Mouse (Mus musculus) forebrain, embryonic 13.5 days (tissue): ENCODE results near the gene Ppp2r2d. TPM values are rescaled to one million over a fixed set of nuclear protein-coding genes. Genes with fewer than 3 reads are reported as not detected.

ENCODE experiments used
- ATAC-seq: fragments of 200-750 bp; cut with Nextera tagmentation; 2 replicates; pipeline ENCODE4 v1.8.0; 2017
- H3K27ac ChIP-seq: fragments of 300-500 bp; sonication (generic); 2 replicates; pipeline ENCODE4 v1.5.1; 2015; ENCODE audit warnings: inconsistent platforms, mild to moderate bottlenecking, moderate library complexity
- H3K27me3 ChIP-seq: fragments of 300-500 bp; sonication (generic); 2 replicates; pipeline ENCODE4 v1.6.1; 2015; ENCODE audit warnings: mild to moderate bottlenecking, inconsistent platforms
- H3K36me3 ChIP-seq: fragments of 300-500 bp; sonication (generic); 2 replicates; pipeline ENCODE4 v1.6.1; 2015; ENCODE audit warnings: mild to moderate bottlenecking, inconsistent platforms; ENCODE audit not compliant: poor library complexity, severe bottlenecking
- H3K4me1 ChIP-seq: fragments of 300-500 bp; sonication (generic); 2 replicates; pipeline ENCODE4 v1.6.1; 2015; ENCODE audit warnings: inconsistent platforms
- H3K4me2 ChIP-seq: fragments of 300-500 bp; sonication (generic); 2 replicates; pipeline ENCODE4 v1.6.1; 2015; ENCODE audit warnings: inconsistent platforms, mild to moderate bottlenecking, moderate library complexity
- H3K4me3 ChIP-seq: fragments of 300-500 bp; sonication (generic); 2 replicates; pipeline ENCODE4 v1.5.1; 2015; ENCODE audit warnings: mild to moderate bottlenecking, inconsistent platforms
- H3K9ac ChIP-seq: fragments of 300-500 bp; sonication (generic); 2 replicates; pipeline ENCODE4 v1.6.1; 2015; ENCODE audit warnings: mild to moderate bottlenecking, inconsistent platforms
- H3K9me3 ChIP-seq: fragments of 300-500 bp; sonication (generic); replicated peaks from 2 replicates; pipeline ENCODE4 v1.6.1; 2016; ENCODE audit warnings: inconsistent platforms
- WGBS: fragments of 180-500 bp; shearing (Covaris S2); methylation state at CpG from one replicate; pipeline ENCODE4 v1.1.7; 2015; 5-methylcytosine and 5-hydroxymethylcytosine counted together
- polyA plus RNA-seq: library from polyadenylated mRNA; unstranded; fragments of >200 nt; fragmentation: Nextera tagmentation; extraction: Ambion mirVana; gene quantifications from 2 replicates; pipeline ENCODE4 v1.2.1, GENCODE M21; 2015

Ppp2r2d gene
- 45.1 and 49.7 TPM in 2 replicates for polyA plus RNA-seq

DNA sequence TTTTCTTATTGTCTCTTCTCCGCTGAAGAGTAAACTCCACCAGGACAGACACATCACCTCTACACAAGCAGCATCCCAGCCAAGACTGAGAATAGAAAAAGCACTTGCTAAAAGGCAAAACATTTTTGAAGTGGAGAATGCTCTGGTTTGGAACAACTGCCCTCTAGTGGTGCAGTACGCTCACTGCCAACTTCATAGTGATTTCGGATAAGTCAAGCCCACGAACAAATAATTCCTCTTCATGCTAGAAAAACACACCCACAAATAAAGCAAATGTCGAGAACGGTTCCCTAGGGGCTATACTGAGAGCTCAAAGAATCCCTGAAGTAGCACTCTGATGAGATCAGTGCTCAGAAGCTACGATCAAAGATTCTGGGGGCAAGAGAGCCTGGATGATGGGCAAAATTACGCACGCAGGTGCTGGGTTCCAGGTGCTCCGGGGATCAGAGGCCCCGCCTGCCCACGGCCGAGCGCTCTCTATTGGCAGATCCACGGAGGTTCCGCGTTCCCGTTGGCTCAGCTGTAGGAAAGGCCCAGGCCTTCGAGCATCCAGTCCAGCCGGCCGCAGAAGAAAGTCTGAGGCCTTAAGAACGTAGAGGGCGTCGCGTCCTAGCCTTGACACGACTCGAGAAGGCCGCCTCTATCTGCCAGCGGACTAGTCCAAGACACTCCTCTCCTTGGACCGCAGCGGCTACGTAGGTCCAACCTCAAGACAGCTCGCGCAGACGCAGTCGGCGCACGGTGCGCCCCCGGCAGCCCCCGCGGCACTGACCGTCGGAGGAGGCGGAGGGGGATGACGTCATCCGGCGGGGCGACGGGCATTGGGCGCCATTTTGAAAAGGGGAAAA lies at the start of gene Ppp2r2d, which contains the start of gene Mapk1ip1:
Gene Ppp2r2d (plus strand): TSS at position 536 of the 848 bp plus-strand sequence.
Gene Mapk1ip1 (minus strand): TSS at position 730 of the 848 bp plus-strand sequence.
- ATAC-seq = peak; percentile 95
- no peaks in the 10 kb centered on the region for H3K27me3 ChIP-seq
- H3K4me1 ChIP-seq = peaks cover 58% of the 10 kb centered on the region
- H3K9ac ChIP-seq = peak within 1 kb of the TSS; percentile 95
- peaks cover 12% of the 10 kb centered on the region; the same call in 1 of the 2 replicates for H3K36me3 ChIP-seq
- H3K9me3 ChIP-seq = no peaks in the 10 kb centered on the region
- H3K27ac ChIP-seq = peak within 1 kb of the TSS; percentile 95
- WGBS = under 1% methylated on average over 39 of the region's 51 CpGs
- H3K4me2 ChIP-seq = peak within 1 kb of the TSS; percentile 97
- H3K4me3 ChIP-seq = peak within 1 kb of the TSS; percentile 98

DNA sequence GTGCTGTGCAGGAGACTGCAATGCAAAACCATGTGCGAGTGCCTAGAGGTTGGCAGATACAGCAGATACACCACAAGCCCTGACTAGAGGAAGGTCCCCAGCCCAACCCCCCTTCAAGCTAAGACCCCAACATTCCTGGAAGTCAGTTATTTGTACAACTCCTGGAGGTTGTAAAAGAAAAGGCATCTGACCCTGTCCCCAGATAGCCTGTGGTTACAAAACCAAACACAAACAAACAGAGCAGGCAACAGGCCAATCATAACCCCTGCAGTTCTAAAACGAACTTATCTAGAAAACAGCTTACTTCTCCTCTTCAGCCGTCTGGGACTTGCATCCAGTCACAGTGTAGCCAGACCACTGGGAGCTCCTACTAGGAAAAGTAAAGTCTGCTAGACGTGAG lies 42.5 kb upstream of the Ppp2r2d start:
- Histone ChIP-seq H3K9me3 (peaks cover 14% of the 10 kb centered on the region), H3K4me3 (no peak overlapping the region), H3K4me2 (no peak overlapping the region), H3K27me3 (no peaks in the 10 kb centered on the region), H3K9ac (no peak overlapping the region), H3K36me3 (no peaks in the 10 kb centered on the region), H3K4me1 (no peaks in the 10 kb centered on the region), H3K27ac (no peak overlapping the region)
- no peak for ATAC-seq
- WGBS = 58% methylated on average over 4 of the region's 4 CpGs

DNA sequence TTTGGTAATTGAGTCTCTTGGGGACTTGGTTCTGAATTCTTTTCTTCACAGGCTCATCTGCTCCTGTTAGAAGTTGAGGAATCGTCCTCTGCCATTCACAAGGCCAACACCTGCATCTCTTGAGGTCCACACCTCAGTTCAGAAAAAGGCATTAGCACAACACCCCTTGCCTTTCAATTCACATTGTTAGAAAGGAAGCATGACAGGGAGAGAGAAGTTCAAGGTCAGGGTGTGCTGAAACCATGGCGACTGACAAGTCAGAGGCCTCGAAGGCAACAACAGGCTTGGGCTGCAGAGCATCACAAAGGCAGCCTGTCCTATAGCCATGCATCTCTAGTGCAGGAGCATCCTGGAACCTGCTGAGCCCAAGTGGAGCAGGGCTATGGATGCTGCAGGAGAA lies 38.7 kb upstream of the Ppp2r2d start:
- no peak for ATAC-seq
- Histone ChIP-seq H3K9me3 (peaks cover 14% of the 10 kb centered on the region), H3K36me3 (no peaks in the 10 kb centered on the region), H3K27ac (no peak overlapping the region), H3K9ac (no peak overlapping the region), H3K4me1 (no peaks in the 10 kb centered on the region), H3K4me2 (no peak overlapping the region), H3K27me3 (no peaks in the 10 kb centered on the region), H3K4me3 (no peak overlapping the region)
- 91% methylated on average over 3 of the region's 3 CpGs for WGBS

DNA sequence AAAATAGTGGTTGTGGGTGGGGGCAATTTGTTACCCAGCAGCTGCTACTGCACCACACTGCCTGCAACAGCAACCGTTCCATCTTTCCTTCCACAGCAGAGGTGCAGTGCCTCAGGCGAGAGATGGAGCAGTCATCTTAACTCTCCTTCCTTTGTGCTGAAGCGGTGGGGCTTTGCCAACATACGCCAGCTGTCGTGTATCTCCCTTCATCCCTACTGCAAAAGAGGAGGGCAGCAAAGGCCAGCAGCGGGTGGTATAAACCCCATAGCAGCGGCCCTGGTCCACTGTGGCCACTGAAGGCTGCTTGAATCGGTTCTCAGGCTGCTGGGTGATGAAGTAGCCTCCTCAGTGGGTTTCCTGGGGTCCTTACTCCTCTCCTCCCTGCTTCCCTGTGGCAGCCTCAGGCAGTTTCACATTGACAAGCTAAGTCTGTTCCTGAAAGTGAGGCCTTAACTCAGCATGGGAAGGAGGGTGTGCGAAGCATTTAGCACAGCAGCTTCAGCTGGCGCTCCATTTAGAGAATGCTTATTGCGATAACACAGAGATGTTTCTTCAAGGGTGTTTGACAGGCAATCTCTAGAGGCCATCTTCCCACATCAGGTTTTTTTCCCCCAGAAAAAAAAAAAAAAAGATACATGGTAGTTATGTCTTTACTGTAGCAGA lies 32.5 kb upstream of the Ppp2r2d start:
- H3K27me3 ChIP-seq = no peaks in the 10 kb centered on the region
- no peaks in the 10 kb centered on the region for H3K36me3 ChIP-seq
- peaks cover 4% of the 10 kb centered on the region; the same call in 1 of the 2 replicates for H3K4me1 ChIP-seq
- H3K27ac ChIP-seq = no peak overlapping the region
- no peaks in the 10 kb centered on the region for H3K9me3 ChIP-seq
- ATAC-seq = no peak
- no peak overlapping the region for H3K9ac ChIP-seq
- no peak overlapping the region for H3K4me3 ChIP-seq
- H3K4me2 ChIP-seq = no peak overlapping the region
- WGBS = 66% methylated on average over 11 of the region's 11 CpGs

DNA sequence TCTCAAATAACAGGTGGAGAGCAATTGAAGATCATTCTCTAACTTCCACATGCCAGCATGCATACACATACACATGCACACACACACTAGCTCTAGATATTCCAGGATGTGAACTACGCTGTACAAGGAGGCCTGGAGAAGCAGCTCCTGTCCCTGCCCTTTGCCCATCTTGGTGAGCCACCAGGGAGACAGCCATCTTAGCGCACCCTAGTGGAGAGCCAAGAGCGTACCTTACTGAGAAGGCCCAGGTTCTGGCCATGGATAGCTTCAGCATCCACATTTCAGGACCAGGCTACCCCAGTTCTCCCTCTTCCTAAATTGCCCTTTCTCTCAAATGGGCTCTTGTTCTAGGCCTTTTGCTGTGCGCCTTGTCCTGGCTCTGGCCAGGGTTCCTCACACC lies 27.6 kb upstream of the Ppp2r2d start:
- WGBS = 56% methylated on average over 4 of the region's 4 CpGs

DNA sequence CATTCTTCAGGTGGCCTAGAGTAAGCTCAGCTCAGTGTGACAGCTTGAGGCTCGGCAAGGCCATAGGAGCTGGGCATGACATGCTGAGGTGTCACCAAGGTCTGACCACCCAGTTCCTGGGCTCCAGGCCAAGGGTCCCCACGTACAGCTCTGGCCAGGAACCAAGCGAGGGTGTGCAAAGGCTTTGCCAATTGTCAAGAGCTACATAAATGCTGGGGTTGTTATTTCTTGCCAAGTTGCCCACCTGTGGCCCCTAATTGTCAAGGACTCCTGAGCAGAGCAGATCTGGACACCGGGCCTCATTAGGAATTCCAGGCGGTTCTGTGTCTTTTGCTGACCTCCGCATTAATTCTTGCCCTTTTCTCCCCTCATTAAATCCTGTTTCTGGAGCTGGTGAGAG lies 21.5 kb upstream of the Ppp2r2d start:
- H3K4me1 ChIP-seq = no peaks in the 10 kb centered on the region
- 68% methylated on average over 6 of the region's 6 CpGs for WGBS
- H3K9ac ChIP-seq = no peak overlapping the region
- H3K4me2 ChIP-seq = no peak overlapping the region
- H3K4me3 ChIP-seq = no peak overlapping the region
- no peak overlapping the region for H3K27ac ChIP-seq
- 0 out of 2 replicates have a peak, but pooled peaks cover 3% of the 10 kb centered on the region for H3K27me3 ChIP-seq
- H3K9me3 ChIP-seq = no peaks in the 10 kb centered on the region
- ATAC-seq = no peak
- H3K36me3 ChIP-seq = no peaks in the 10 kb centered on the region

More for the DNA sequence above, 27.6 kb upstream of the Ppp2r2d start:
- H3K27ac ChIP-seq = no peak overlapping the region
- no peaks in the 10 kb centered on the region for H3K27me3 ChIP-seq
- no peaks in the 10 kb centered on the region for H3K9me3 ChIP-seq
- H3K9ac ChIP-seq = no peak overlapping the region
- H3K4me1 ChIP-seq = peaks cover under 1% of the 10 kb centered on the region; the same call in 1 of the 2 replicates
- no peak overlapping the region for H3K4me3 ChIP-seq
- ATAC-seq = no peak
- H3K4me2 ChIP-seq = no peak overlapping the region
- no peaks in the 10 kb centered on the region for H3K36me3 ChIP-seq

DNA sequence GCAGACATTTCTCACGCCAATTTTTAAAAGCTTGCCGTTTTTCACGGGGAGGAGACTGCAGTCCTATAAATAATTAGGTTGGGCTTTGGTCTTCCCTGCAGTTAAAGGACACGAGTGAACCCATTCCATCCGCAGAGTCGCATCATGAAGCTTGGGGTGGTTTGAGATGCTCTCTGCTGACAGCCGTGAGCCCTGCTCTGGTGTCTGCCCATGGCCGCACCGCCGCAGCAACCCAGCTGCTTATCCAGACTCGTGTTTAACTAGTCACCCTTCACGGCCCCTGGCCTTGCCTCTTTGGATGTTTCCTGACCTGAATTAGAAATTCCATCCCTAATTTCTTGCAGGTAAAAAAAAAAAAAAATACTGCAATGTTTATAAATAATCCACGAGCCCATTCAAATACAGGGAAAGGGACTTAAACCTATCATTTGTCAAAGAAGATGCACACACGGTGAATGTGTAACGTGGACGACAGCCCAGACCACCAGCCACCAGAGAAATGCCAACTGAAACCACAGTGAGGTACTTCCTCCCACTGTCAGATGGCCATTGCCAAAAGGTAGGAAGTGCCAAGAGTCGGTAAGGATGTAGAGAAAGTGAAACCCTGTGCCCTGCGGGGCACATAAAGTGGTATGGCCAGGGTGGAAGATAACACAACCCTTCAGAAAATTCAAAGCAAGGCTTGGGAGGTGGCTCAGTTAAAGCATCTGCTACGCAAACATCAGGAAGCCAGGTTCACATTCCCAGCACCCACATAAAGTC lies 20.7 kb upstream of the Ppp2r2d start:
- H3K27me3 ChIP-seq = 0 out of 2 replicates have a peak, but pooled peaks cover 3% of the 10 kb centered on the region
- H3K9ac ChIP-seq = no peak overlapping the region
- no peak overlapping the region for H3K27ac ChIP-seq
- H3K4me2 ChIP-seq = no peak overlapping the region
- WGBS = 87% methylated on average over 19 of the region's 19 CpGs
- no peaks in the 10 kb centered on the region for H3K36me3 ChIP-seq
- no peaks in the 10 kb centered on the region for H3K4me1 ChIP-seq
- ATAC-seq = no peak
- H3K4me3 ChIP-seq = no peak overlapping the region
- H3K9me3 ChIP-seq = no peaks in the 10 kb centered on the region

DNA sequence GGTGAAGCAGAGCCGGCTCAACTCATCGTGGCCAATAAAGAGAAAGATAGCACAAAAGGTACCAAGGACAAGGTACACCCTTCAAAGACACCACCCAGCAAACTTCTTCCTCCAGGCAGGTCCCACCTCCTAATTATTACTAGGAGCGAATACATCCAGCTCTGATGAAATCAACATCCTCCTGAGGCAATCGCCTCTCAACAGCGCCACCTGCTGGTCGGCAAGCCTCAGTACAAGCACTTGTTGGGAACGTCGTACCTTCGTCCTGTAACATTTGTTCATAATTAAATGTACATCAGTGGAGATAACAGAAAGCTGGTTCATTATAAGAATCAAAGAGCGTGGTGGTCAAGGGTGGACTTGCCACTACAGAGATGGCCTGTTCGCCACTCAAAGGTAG lies 18.1 kb upstream of the Ppp2r2d start:
- H3K27me3 ChIP-seq = 0 out of 2 replicates have a peak, but pooled peaks cover 3% of the 10 kb centered on the region
- no peaks in the 10 kb centered on the region for H3K36me3 ChIP-seq
- no peak overlapping the region for H3K9ac ChIP-seq
- H3K4me2 ChIP-seq = no peak overlapping the region
- H3K4me1 ChIP-seq = no peaks in the 10 kb centered on the region
- no peaks in the 10 kb centered on the region for H3K9me3 ChIP-seq
- no peak overlapping the region for H3K27ac ChIP-seq
- H3K4me3 ChIP-seq = no peak overlapping the region
- 0 out of 2 replicates have a peak, but pooled peaks have one; percentile 33 for ATAC-seq
- 20% methylated on average over 11 of the region's 11 CpGs for WGBS

DNA sequence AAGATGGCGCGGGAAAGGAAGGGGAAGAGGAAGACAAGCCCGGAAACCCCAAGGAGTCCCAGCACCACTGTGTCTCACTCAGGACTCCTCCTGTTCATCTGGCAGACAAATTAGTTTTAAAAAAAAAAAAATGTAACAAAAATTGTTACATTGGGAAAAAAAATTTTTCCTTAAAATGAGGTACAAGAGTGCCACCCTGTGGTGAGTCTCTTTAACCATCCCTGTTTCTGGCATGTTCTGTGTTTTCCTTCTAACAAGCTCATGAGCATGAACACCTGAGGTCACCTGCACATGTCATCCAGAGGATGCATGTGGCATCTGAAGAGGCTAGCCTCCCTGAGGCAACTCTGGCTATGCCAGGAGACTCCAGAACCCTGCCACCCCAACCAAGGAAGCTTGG lies 10.9 kb upstream of the Ppp2r2d start:
- H3K27me3 ChIP-seq = no peaks in the 10 kb centered on the region
- H3K4me3 ChIP-seq = no peak overlapping the region
- no peak overlapping the region for H3K9ac ChIP-seq
- H3K36me3 ChIP-seq = peaks cover 15% of the 10 kb centered on the region
- H3K4me1 ChIP-seq = no peaks in the 10 kb centered on the region
- no peak overlapping the region for H3K4me2 ChIP-seq
- no peak overlapping the region for H3K27ac ChIP-seq
- ATAC-seq = no peak
- WGBS = 91% methylated on average over 3 of the region's 3 CpGs
- no peaks in the 10 kb centered on the region for H3K9me3 ChIP-seq

DNA sequence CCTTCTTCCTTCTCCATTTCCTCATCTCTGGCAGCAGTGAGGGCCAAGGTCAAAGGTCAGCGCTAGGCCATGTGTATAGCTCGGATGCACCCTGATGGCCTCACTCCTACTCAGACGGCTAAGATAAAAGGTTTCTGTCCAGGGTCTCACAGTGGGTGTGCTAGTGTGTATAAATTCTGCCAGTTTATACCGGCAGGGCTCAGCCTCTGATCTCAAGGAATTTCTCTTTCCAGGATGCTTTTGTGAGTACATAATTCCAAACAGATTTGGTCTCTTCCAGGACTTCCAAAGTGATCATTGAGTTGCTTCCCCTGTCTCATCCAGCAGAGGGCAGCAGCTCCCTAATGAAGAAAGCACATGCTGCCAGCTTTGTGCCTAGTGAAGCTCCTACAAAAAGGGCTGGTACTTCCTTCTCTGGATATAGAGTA lies 5.3 kb upstream of the Ppp2r2d start:
- Histone ChIP-seq H3K36me3 (peaks cover 11% of the 10 kb centered on the region), H3K4me1 (peaks cover 31% of the 10 kb centered on the region), H3K9me3 (no peaks in the 10 kb centered on the region), H3K4me3 (no peak overlapping the region), H3K27me3 (no peaks in the 10 kb centered on the region), H3K4me2 (no peak overlapping the region), H3K9ac (no peak overlapping the region), H3K27ac (no peak overlapping the region)
- WGBS = 49% methylated on average over 4 of the region's 4 CpGs
- peak; percentile 58 for ATAC-seq

DNA sequence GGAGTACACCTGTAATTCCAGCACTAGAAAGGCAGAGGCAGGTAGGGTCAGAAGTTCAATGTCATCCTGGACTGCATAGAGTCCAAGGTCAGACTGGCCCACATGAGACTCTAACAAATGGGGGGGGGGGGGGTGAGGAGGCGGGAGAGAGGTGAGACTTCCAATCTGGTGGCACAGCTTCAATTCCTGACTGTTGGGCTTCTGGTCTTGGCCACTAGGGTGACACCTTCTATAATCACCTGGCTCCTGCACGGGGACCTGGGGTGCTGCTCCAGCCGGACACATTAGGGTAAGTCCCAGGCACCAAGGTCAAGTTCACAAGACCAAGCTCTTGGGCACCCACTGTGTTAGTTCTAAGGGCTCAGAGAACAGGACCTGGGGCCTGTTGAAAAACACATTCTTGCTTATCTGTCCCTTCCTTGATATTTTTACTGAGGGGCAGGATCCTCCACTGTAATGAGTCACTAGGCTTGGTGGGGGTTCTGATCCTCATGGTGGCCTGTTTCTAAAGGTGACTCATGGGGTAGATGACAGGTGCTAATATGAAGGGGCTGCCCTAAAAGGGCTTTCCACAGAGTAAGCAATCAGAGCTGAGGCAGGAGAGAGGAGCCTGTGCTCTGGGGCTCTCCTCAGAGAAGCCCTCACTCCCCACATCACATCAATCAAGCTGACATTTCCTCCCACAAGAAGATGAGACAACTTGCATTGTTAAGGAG lies 4.3 kb upstream of the Ppp2r2d start:
- H3K9ac ChIP-seq = no peak overlapping the region
- no peak overlapping the region for H3K4me3 ChIP-seq
- peaks cover 1% of the 10 kb centered on the region for H3K36me3 ChIP-seq
- H3K4me1 ChIP-seq = peaks cover 31% of the 10 kb centered on the region
- ATAC-seq = no peak
- H3K27ac ChIP-seq = no peak overlapping the region
- no peak overlapping the region for H3K4me2 ChIP-seq
- WGBS = 67% methylated on average over 3 of the region's 3 CpGs
- H3K9me3 ChIP-seq = no peaks in the 10 kb centered on the region
- no peaks in the 10 kb centered on the region for H3K27me3 ChIP-seq
